Mouse (Mus musculus) erythroblast, adult 5-6 weeks (primary cell): ENCODE measurements at regions not wholly inside any gene's neighbourhood (a gene's known extent, or its start where the extent isn't known, plus 50 kb on each side); places are given as distances from the start of the nearest gene placed in this dataset.
"Not testable (repeated sequence)": the region's sequence is repeated elsewhere in the genome, so short reads cannot be mapped to it uniquely, and the experiment has no call there.

Experiments used
- ATAC-seq: replicated peaks from 2 replicates; pipeline ENCODE4 v1.8.0; 2016; ENCODE audit warnings: moderate number of reproducible peaks, mild to moderate bottlenecking, moderate TSS enrichment, inconsistent platforms; ENCODE audit not compliant: poor library complexity, low FRiP score, severe bottlenecking

DNA sequence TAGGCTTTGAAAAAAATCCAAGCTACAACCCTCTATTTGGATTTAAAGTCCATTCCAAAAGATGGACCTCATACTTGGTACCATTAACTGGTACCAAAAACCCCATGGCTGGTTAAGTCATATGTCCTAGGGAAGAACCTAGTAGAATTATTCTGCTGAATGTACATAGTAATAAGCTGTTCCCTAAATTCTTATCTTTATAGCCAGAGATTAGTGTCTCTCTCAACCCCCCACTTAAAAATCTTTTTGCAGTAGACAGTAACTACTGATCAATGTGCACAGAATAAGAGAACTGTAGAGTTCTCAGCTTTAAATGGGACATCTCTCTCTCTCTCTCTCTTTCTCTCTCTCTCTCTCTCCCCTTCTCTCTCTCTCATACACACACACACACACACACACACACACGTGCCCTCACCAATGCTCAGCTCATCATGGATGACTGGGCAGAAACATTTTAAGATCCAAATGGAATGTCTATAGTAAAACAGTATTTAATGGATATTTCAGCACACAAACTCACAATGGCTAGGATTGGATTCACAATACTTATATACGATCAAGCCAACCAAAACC lies 640.2 kb upstream of the Slc8a1 start:
- no peak for ATAC-seq

DNA sequence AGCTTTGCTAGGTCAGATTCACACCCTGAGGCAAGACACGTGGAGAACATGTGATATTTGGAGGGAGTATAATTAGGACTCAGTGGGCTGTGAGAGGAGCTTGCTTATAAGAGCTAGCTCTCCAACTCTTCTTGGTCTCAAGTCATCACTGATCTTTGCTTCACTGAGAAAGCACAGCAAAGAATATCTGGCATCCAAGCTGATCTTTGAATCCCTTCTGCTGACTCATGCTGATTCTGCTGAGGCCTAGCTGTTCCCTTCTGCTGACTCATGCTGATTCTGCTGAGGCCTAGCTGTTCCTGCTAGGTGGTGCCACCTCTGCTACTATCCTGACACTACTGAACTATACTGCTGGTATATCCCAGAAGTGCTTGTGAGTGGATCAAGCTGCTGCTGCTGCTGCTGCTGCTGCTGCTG lies 639.0 kb upstream of the Slc8a1 start:
- ATAC-seq: peak; percentile 74

DNA sequence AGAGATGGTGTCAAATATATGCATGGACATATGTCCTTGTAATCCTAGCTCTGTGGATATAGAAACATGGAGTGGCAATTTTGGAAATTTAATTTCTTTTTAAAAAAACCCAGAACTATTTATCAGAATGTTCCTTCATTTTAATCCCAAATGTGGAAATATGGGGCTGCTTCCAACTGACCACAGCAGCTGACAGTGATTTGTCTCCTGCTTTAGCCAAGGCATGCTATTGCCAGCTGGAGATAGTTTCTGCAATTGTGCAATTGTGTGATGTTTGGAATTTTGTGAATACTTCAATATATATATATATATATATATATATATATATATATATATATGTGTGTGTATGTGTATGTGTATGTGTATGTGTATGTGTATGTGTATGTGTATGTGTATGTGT lies 629.7 kb upstream of the Slc8a1 start:
- ATAC-seq: no peak

DNA sequence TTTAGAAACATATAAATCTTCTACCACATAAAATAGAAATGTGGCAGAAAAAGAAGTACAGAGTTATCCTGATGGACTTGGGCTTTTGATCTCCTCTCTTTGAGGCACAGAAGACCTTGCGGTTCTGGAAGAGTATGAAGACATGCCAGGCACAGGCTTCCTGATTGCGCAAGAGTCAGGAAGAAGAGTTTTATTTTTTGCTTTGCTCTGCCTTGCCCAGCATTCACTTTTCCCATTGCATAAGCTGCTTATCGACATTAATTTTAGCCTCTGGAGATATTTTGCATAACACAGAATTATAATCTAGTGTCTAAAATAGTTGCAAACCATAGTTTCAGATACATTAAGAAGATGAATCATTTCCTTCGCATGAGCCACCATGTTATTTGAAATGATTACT lies 627.8 kb upstream of the Slc8a1 start:
- no peak for ATAC-seq

DNA sequence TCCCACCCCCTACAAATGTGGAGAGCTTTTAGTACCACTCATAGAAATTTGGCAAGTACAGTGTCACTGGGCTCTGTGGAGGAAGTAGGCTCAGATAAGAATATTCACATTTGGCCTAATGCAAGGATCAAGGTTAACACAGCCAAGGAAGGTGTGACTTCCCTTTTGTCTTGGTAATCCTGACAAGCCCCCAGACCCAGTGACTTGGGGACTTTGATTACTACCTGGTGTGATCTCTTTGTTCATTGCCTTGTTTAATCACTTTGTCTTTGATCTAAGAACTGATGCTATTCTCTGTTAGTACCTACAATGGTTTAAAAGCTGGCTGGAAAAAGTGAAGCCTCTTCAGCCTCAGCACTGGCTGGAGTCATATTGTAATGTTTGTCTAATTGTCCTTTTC lies 610.5 kb upstream of the Slc8a1 start:
- ATAC-seq: no peak

DNA sequence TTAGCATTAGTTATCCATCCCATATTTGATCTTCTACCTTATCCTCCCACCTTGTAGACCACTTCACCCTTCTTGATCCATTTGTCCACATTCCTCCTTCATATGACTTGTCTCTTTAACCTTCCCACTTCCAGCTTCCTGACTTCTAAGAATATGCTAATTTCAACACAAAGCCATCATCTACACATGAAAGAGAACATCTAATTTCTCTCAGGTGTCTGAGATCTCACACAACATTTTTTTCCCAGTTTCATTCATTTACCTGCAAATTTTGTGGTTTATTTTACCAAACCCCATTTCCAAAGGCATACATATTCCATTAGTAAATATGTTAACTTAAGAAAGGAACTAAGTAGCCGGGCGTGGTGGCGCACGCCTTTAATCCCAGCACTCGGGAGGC lies 593.3 kb upstream of the Slc8a1 start:
- ATAC-seq: no peak

DNA sequence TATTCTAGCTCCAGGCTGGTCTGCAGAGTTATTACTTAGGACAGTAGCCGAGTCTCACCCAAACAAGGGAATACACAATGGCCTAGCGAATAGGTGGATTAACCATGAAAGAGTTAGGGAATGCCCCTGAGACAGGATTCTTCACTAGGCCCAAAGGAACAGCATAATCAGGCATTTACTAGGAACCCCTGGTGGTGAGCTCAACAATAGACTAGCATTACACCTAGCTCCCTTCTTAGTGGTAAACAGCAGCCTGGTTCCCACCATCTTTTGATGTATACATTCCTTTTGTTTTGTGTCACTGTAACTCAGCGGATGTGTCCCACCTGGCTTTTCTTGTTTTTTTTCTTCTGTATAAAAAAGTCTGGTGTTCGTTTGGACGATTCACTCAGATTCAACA lies 574.0 kb upstream of the Slc8a1 start:
- ATAC-seq: no peak

DNA sequence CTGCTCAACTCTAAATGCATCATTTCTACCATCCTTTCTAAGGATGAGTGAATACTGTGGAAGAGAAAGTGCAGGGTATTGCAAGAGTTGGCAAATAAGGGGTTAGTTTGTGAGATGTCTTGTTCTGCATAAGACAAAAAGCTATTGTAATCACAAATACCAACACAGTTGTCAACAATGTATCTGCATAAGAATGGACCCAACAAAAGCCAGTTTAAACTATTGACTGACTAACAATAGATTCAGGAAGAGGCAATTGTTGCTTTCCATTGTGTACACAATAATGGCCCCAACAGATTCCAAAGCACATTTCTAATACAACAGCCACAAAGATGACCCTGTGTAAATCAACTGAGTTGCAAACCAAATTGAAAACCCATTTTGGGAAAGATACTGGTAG lies 568.2 kb upstream of the Slc8a1 start:
- no peak for ATAC-seq

DNA sequence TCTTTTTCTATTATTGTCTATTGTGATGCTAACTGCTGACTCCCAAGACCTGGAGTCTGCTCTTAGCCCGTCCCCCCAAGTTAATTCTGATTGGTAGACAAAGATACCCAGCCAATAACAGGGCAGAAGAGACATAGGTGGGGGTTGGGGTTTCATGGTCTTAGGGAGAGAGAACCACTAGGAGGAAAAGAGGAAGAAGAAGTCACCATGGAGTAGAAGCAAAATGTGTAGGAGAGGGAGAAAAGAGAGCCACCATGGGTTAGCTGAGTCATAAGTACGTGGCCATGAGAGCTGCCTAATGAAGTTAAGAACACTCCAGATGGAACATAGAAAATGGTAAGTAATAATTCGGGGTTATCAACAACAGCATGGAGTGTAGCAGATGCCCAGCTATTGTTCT lies 539.6 kb upstream of the Slc8a1 start:
- no peak for ATAC-seq

DNA sequence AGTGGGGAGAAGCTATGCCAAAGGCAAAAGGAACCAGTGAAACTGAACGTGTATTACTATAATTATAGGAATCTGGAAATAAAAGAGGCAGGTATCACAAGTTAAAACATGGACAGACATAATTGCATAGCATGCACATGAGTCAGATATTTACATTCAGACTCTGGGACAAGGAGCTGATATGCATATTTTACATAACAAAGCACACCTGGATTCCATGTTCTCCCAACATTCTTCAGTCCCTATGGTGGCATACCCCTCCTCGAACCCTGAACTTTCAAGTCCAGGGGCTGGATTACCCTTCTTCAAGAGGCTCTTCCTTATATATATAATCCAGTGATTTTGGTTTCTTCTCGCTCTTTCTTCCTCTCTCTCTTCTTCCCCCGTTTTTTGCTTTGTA lies 535.8 kb upstream of the Slc8a1 start:
- no peak for ATAC-seq

DNA sequence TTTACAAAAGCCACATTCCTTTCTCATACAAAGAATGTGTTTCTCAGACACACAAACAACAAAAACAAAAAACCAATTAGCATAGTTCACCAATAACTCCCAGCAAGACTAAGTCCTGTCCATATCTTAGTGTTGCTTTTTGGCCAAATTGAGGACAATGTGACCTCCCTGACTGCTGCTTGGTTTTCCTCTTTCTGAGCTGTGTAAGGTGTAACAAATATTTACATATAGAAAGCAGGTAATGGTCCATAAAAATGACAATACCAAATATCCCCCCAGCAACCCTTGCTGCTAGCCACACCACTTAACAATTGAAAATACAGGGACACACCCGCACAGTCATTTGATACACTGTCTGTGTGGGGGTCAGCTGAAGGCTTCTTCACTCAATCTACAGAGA lies 534.7 kb upstream of the Slc8a1 start:
- ATAC-seq: no peak

DNA sequence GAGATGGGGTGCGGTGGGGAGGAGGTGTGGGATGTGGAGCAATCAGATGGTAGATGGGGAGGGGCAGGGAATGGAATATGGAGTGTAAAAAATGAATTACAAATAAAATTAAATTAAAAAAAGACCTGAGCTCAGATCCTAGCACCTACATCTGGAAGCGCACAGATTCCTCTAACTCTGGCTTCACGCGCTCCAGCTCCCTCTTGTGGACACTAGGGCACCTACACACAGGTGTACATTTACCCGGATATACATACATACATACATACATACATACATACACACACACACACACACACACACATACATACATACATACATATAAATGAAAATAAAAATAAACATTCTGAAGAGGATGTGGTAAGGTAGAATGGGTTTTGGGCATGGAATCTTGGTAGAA lies 528.7 kb upstream of the Slc8a1 start:
- not testable (repeated sequence) for ATAC-seq

DNA sequence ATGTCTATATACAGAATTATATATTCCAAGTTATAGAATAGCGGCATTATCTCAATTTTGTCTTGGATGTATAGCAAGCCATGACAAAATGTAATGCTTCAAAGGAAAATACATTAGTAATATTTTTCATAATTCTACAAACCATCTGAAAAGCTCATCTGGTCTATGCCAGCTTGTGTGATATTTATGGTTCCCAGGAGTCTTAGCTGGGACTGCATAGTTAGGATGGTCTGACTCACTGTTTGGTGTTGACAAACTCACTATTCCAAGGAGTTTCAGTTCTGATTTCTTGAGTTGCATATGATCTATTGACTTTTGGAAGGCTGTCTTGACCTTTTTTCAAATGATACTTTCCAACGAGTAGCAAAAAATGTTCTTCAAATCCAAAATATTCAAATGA lies 514.2 kb upstream of the Slc8a1 start:
- ATAC-seq: no peak

DNA sequence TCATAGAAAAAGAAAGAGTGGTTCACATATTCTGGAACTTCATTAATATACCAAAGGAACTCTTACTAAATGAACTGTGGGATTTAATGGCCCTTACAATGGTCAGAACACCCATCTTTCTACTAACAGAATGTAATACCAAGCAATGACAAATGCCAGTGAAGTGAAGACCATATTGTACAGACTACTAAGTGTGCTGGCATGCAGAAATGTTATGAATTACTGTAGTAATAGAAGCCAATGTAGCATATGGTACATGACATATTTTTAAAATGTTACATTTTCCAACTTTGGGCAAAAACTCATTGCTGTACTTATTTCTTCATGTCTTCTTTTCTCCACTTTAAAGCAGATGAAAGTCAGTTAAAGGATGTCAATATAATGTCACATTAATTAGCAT lies 513.7 kb upstream of the Slc8a1 start:
- no peak for ATAC-seq

DNA sequence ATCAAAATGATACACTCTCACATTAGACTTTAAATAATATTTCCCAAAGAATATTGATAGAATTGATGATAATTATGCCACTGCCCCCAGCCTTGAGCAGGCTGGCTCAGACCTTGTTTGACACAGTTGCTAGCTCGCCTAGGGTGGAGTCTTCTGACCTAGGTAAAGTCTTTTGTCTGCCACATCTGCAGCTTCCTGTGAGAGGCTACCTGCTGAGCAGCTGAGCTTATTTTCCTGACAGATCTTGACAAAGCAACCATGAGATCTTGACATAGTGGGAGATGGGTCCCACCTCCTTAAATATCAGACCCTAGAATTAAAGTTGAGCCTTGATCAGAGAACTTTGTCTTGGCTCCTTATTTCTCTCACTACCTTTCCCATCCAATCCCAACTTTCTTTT lies 500.2 kb upstream of the Slc8a1 start:
- no peak for ATAC-seq

DNA sequence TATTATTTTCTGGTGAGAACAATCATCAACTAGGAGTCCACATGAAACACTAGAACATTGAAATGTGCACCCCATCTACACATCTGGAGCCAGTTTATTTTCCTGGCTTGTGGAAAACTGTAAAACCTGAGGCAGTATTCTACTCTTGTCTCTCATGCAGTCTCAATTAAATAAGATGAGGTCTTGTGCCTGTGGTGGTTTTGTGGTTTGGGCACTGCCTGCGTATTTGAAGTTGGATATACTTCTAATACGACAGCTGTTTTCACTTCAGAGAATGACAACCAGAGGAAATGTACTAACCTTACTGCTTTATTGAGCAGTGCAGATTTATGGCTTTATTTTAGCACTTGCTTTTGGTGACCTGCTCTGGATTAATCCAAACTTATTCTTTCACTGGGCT lies 499.3 kb upstream of the Slc8a1 start:
- ATAC-seq: no peak

DNA sequence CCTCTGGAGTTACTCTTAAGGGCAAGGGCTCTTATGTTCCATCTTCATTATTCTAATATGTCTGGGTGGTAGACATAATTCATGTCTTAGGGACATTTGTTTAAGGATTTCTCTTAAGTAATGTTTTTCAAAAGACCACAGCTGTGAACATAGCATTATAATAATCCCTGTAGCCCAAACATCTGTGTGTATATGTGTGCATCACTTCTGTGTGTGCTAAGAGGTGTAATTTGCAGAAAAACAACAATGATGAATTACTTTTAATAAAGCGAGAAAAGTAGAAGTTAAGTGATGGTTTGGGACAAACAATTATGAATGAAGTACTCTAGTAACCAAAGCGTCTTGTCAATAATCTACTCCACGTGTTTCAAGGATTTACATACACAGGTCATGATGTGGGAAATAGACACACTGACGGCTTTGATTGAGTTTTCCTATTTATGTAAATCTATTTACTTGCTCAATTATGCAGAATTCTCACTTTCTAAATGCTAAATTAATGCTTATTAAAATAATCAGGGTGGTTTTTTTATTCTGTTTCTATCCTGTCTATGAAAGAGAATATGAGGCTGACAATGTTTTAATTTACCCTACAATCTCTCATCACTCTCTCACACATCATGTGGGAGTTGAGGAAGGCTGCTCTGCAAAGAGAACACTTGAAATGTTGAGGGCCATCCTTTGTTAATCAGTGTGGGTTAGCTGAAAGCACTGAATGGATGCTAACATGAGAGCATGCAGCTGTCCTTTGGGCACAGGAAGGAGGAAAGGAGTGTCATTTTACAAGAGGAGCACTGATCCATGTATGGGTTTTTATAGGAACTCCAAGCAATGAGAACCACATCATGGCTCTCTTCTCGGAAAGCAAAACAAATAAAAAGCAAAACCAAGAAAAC lies 477.8 kb upstream of the Slc8a1 start:
- ATAC-seq: no peak

DNA sequence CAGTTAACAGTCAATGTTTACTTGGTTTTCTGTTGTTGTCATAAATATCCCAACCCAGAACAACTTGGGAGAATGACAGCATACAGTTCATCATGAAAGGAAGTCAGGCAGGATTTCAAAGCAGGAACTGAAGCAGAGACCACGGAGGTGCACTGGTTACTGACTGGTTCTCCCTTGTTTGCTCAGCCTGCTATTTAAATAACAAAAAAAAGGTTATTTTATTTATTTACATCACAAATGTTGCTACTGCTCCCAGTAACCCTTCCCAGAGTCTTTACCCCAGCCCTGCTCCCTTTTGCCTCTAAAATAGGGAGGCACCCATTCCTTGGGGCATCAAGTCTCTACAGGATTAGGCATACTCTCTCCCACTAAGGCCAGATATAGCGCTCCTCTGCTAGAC lies 461.8 kb upstream of the Slc8a1 start:
- no peak for ATAC-seq

DNA sequence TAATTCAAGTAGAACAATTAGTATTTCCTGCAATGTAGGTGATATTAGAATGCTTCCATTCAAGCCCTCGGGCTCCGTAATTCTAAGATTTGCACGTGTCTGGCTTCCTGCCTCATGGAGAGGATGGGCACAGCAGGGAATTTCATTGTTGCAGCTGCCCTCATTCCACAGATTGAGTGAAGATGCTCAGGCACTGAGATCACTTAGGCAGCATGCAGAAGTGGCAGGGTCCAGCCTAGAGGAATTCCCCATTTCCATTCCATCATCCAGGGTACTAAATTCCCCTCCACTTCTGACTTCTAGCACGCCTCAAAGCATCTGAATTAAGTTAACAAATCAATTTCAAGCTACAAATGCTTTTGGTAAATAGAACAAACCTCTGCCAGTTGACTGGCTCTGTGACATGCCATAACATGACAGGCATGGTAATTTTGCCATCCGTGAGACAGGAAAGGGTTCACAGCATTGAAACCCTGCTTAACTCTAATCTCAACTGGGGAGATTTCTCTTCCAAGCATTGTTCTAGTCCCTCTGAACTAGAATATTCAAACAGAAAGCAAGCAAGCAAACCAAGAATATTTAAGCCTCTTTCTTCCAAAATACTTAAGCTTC lies 461.0 kb upstream of the Slc8a1 start:
- ATAC-seq: no peak

DNA sequence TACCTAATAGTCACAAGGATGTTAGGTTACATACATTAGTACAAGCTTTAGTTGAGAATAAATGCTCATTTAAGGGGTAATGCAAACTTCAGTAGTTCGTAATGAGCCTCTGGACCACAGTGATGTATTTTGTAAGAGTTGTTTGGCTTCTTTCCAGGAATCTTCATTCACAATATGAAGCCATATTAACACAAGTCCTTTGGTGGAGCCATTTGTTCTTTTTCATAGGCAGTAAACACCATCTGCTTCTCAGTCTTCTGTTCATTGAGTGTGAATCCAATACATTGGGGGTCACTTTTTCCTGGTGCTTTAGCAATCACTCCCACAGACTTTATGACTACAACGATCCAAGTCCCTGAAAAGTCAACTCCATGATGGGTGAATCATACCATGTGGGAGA lies 446.1 kb upstream of the Slc8a1 start:
- ATAC-seq: no peak

DNA sequence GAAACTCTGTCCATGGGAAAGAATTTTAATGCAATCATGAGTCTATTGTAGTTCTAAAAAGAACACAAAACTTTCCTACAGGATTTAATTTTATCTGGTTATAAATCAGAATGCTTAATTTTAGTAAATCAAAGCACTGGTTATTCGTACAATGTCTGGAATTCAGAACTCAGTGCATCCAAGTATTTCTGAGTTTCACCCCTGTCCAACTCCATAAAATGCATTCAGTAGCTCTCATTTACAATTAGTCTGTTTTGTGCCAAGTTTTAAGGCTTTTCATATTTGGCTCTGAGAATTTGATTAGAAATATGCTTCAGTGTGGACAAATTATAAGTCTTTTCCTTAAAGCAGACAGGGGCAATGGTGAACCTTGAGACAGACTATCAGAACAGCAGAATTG lies 433.0 kb upstream of the Slc8a1 start:
- no peak for ATAC-seq
